ENCODE assay signal across 28 mouse cellular contexts in the genomic region with DNA sequence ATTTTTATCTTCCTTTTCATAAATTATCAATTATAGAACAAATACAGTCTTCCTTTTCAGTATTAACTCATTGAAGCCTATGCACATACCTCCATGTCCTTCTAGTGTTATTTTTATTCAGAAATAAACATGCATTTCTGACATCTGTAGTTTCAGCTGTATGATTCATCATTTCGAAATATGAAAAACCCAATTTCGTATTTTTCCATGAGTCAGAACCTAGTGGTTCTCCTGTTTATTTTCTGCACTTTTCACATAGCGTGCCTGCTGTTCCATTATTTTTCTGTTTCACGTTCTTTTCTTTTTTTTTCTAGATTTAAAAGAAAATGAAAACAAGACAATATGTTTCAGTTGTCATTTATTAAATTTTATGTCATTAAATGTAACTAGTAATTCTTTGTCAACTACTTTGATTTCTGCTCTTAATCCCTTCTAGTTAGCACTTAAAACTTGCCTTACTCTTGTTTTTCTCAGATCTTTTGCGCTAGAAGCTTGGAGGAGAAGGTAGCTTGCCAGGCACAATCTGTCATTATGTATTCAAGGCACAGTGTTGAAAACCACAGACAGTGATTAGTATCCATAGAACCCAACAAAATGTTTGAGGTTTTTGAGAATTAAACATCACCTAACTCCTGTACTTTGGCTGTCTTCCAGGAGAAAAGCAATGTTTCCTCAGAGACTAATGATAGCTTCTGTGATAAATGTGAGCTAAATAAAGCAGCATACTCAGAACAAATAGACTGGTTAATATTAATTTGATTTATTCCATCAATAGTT.
DNase-seq lines count a peak whose midpoint lies in the region; ATAC-seq and TF ChIP-seq lines count a peak whose summit lies in the region.
"Had no signal": no experiment of that assay in that cellular context is flagged by ENCODE, and none has a peak within 500 bp of the region (broad histone marks: within the 10 kb centered on the region; RNA-seq: fewer than 3 reads in every experiment).

No protein-coding gene starts in this region.

- no peak overlapping the region for H3K9ac ChIP-seq in forebrain, embryonic 14.5 days (ENCODE audit: low read length)
- H3K9ac ChIP-seq in forebrain, embryonic 16.5 days (replicated peaks; ENCODE audit: low read depth, low read length): no peak overlapping the region
- no peak overlapping the region for H3K9ac ChIP-seq in midbrain, embryonic 14.5 days (replicated peaks; ENCODE audit: low read length)
- no peak overlapping the region for H3K9ac ChIP-seq in midbrain, postnatal 0 days (replicated peaks; ENCODE audit: low read length, poor library complexity, severe bottlenecking)
- no peak overlapping the region for H3K9ac ChIP-seq in intestine, embryonic 16.5 days (ENCODE audit: low read depth, low read length)
- H3K9ac ChIP-seq: embryonic facial prominence, embryonic 12.5 days; forebrain, embryonic 15.5 days; heart, embryonic 13.5 days; hindbrain, embryonic 14.5 days; liver, embryonic 15.5 days; neural tube, embryonic 15.5 days had no signal

- DNase-seq in forebrain, embryonic 14.5 days (ENCODE audit: low spot score): peak; percentile 10
- DNase-seq in midbrain, embryonic 14.5 days: peak; percentile 4
- DNase-seq in midbrain, postnatal 0 days (ENCODE audit: low spot score): no peak
- peak; percentile 30 for DNase-seq in brain, adult 2 months (ENCODE audit: low read depth, low spot score)
- peak; percentile 4 for DNase-seq in telencephalon, adult 2 months (ENCODE audit: low read depth, low spot score)
- no peak for DNase-seq in left cerebral cortex, adult 18-20 months (ENCODE audit: low spot score in 2 of 2)
- DNase-seq: adrenal gland, postnatal 25 days; B cell, adult 2 months; cerebellum, adult 11-12 months; cerebellum, postnatal 14 days; gastrocnemius, postnatal 14 days; heart, adult 18-20 months; kidney, adult 8-10 months; kidney, postnatal 10 days; liver; thymus, postnatal 25 days had no signal

- H3K36me3 ChIP-seq in forebrain, embryonic 14.5 days (ENCODE audit: control insufficient read depth, insufficient read depth, low read length): no peaks in the 10 kb centered on the region
- H3K36me3 ChIP-seq in forebrain, embryonic 16.5 days (ENCODE audit: control insufficient read depth, insufficient read depth): no peaks in the 10 kb centered on the region
- no peaks in the 10 kb centered on the region for H3K36me3 ChIP-seq in midbrain, embryonic 14.5 days (ENCODE audit: control insufficient read depth, insufficient read depth, low read length)
- H3K36me3 ChIP-seq in midbrain, postnatal 0 days (ENCODE audit: insufficient read depth, low read length): no peaks in the 10 kb centered on the region
- H3K36me3 ChIP-seq in intestine, embryonic 16.5 days (ENCODE audit: control insufficient read depth, insufficient read depth, low read length): no peaks in the 10 kb centered on the region
- H3K36me3 ChIP-seq: embryonic facial prominence, embryonic 12.5 days; forebrain, embryonic 15.5 days; heart, embryonic 13.5 days; limb, embryonic 10.5 days; liver, embryonic 15.5 days; neural tube, embryonic 15.5 days had no signal

- no peak overlapping the region for H3K4me2 ChIP-seq in forebrain, embryonic 14.5 days (ENCODE audit: low read length)
- H3K4me2 ChIP-seq in forebrain, embryonic 16.5 days (ENCODE audit: low read length): no peak overlapping the region
- H3K4me2 ChIP-seq in midbrain, embryonic 14.5 days (ENCODE audit: low read length): no peak overlapping the region
- no peak overlapping the region for H3K4me2 ChIP-seq in midbrain, postnatal 0 days (ENCODE audit: low read depth, low read length, poor library complexity, severe bottlenecking)
- no peak overlapping the region for H3K4me2 ChIP-seq in intestine, embryonic 16.5 days (ENCODE audit: low read depth, low read length)
- H3K4me2 ChIP-seq: embryonic facial prominence, embryonic 12.5 days; forebrain, embryonic 15.5 days; heart, embryonic 13.5 days; hindbrain, embryonic 14.5 days; liver, embryonic 15.5 days; neural tube, embryonic 15.5 days had no signal

- no peak overlapping the region for H3K4me3 ChIP-seq in forebrain, embryonic 14.5 days (ENCODE audit: low read depth, low read length)
- no peak overlapping the region for H3K4me3 ChIP-seq in forebrain, embryonic 16.5 days (replicated peaks; ENCODE audit: low read length)
- no peak overlapping the region for H3K4me3 ChIP-seq in midbrain, embryonic 14.5 days (replicated peaks; ENCODE audit: low read depth, low read length)
- H3K4me3 ChIP-seq in midbrain, postnatal 0 days (ENCODE audit: low read depth, low read length): no peak overlapping the region
- no peak overlapping the region for H3K4me3 ChIP-seq in intestine, embryonic 16.5 days (ENCODE audit: low read length)
- H3K4me3 ChIP-seq: embryonic facial prominence, embryonic 12.5 days; forebrain, embryonic 15.5 days; heart, embryonic 13.5 days; left cerebral cortex, adult 2 months; limb, embryonic 10.5 days; liver, embryonic 15.5 days; neural tube, embryonic 15.5 days had no signal

- no peaks in the 10 kb centered on the region for H3K4me1 ChIP-seq in forebrain, embryonic 14.5 days (ENCODE audit: control insufficient read depth, insufficient read depth, low read length)
- H3K4me1 ChIP-seq in forebrain, embryonic 16.5 days (replicated peaks; ENCODE audit: control insufficient read depth, insufficient read depth, low read length): no peaks in the 10 kb centered on the region
- no peaks in the 10 kb centered on the region for H3K4me1 ChIP-seq in midbrain, embryonic 14.5 days (ENCODE audit: control insufficient read depth, insufficient read depth, low read length)
- H3K4me1 ChIP-seq in midbrain, postnatal 0 days (ENCODE audit: insufficient read depth, low read length): no peaks in the 10 kb centered on the region
- H3K4me1 ChIP-seq in intestine, embryonic 16.5 days (ENCODE audit: control insufficient read depth, insufficient read depth, low read length): no peaks in the 10 kb centered on the region
- H3K4me1 ChIP-seq: embryonic facial prominence, embryonic 12.5 days; forebrain, embryonic 15.5 days; heart, embryonic 13.5 days; limb, embryonic 10.5 days; liver, embryonic 15.5 days; neural tube, embryonic 15.5 days had no signal

- no peak for TF ChIP-seq CTCF in midbrain, postnatal 0 days (IDR thresholded peaks at IDR 0.05)

- H3K9me3 ChIP-seq in forebrain, embryonic 14.5 days (replicated peaks; ENCODE audit: control insufficient read depth, low read length): no peaks in the 10 kb centered on the region
- no peaks in the 10 kb centered on the region for H3K9me3 ChIP-seq in forebrain, embryonic 16.5 days (ENCODE audit: control insufficient read depth, low read length)
- H3K9me3 ChIP-seq in midbrain, embryonic 14.5 days (ENCODE audit: control insufficient read depth, low read length): no peaks in the 10 kb centered on the region
- no peaks in the 10 kb centered on the region for H3K9me3 ChIP-seq in midbrain, postnatal 0 days (ENCODE audit: low read length)
- no peaks in the 10 kb centered on the region for H3K9me3 ChIP-seq in intestine, embryonic 16.5 days (ENCODE audit: control insufficient read depth, low read length)
- H3K9me3 ChIP-seq: embryonic facial prominence, embryonic 12.5 days; forebrain, embryonic 15.5 days; heart, embryonic 13.5 days; limb, embryonic 10.5 days; liver, embryonic 15.5 days; neural tube, embryonic 15.5 days had no signal

- no peak for ATAC-seq in forebrain, embryonic 14.5 days
- no peak for ATAC-seq in forebrain, embryonic 16.5 days
- no peak for ATAC-seq in midbrain, embryonic 14.5 days (ENCODE audit: low FRiP score, low TSS enrichment)
- no peak for ATAC-seq in midbrain, postnatal 0 days (ENCODE audit: low FRiP score)
- no peak for ATAC-seq in intestine, embryonic 16.5 days
- ATAC-seq: forebrain, embryonic 15.5 days; midbrain, embryonic 16.5 days had no signal

- WGBS in forebrain, embryonic 14.5 days: 86% methylated on average over 5 of the region's 5 CpGs
- WGBS in forebrain, embryonic 16.5 days: 84% methylated on average over 5 of the region's 5 CpGs
- 92% methylated on average over 5 of the region's 5 CpGs for WGBS in midbrain, embryonic 14.5 days
- 89% methylated on average over 5 of the region's 5 CpGs for WGBS in midbrain, postnatal 0 days
- 86% methylated on average over 5 of the region's 5 CpGs for WGBS in intestine, embryonic 16.5 days

- H3K27ac ChIP-seq in forebrain, embryonic 14.5 days (ENCODE audit: low read depth, low read length): no peak overlapping the region
- H3K27ac ChIP-seq in forebrain, embryonic 16.5 days (ENCODE audit: low read length): no peak overlapping the region
- H3K27ac ChIP-seq in midbrain, embryonic 14.5 days (replicated peaks; ENCODE audit: low read depth, low read length): no peak overlapping the region
- H3K27ac ChIP-seq in midbrain, postnatal 0 days (ENCODE audit: low read depth, low read length): no peak overlapping the region
- no peak overlapping the region for H3K27ac ChIP-seq in intestine, embryonic 16.5 days (ENCODE audit: low read length)
- H3K27ac ChIP-seq: embryonic facial prominence, embryonic 12.5 days; forebrain, embryonic 15.5 days; heart, embryonic 13.5 days; hindbrain, embryonic 14.5 days; left cerebral cortex, adult 2 months; limb, embryonic 10.5 days; liver, embryonic 15.5 days; macrophage; neural tube, embryonic 15.5 days had no signal

- no peaks in the 10 kb centered on the region for H3K27me3 ChIP-seq in forebrain, embryonic 14.5 days (replicated peaks; ENCODE audit: control insufficient read depth, insufficient read depth, low read length)
- H3K27me3 ChIP-seq in forebrain, embryonic 16.5 days (replicated peaks; ENCODE audit: control insufficient read depth, insufficient read depth, low read length): no peaks in the 10 kb centered on the region
- H3K27me3 ChIP-seq in midbrain, embryonic 14.5 days (ENCODE audit: control insufficient read depth, insufficient read depth, low read length): no peaks in the 10 kb centered on the region
- H3K27me3 ChIP-seq in midbrain, postnatal 0 days (ENCODE audit: insufficient read depth, low read length): no peaks in the 10 kb centered on the region
- H3K27me3 ChIP-seq in intestine, embryonic 16.5 days (replicated peaks; ENCODE audit: control insufficient read depth, insufficient read depth, low read length): no peaks in the 10 kb centered on the region
- H3K27me3 ChIP-seq: embryonic facial prominence, embryonic 12.5 days; forebrain, embryonic 15.5 days; heart, embryonic 13.5 days; liver, embryonic 15.5 days; neural tube, embryonic 15.5 days had no signal

Comparison
In these comparisons a context has a peak if more than half of its experiments do, and no peak if none do; other contexts are left out.
1. DNase-seq: peak in forebrain, embryonic 14.5 days (single experiment), midbrain, embryonic 14.5 days (single experiment), brain, adult 2 months (single experiment) and telencephalon, adult 2 months (single experiment); none in midbrain, postnatal 0 days (single experiment) and left cerebral cortex, adult 18-20 months (0 of 2).